Mouse (Mus musculus) left cerebral cortex, postnatal 14 days (tissue): ENCODE data around the gene Zscan10. TPM values are rescaled to one million over a fixed set of nuclear protein-coding genes. Genes with fewer than 3 reads are reported as not detected.

Experiments used
- DNase-seq, 2 experiments: peaks; one replicate each; pipeline ENCODE4 v3.0.0; 2021 to 2022; ENCODE audit warnings: low spot score in 2 of 2, mixed read lengths in 1 of 2
- intact Hi-C: fragments of 180-260 bp; cut with DNase I; formaldehyde crosslinking; loops from one replicate; pipeline ENCODE4 v1.15.1; 2025
- long read RNA-seq, 2 experiments: library from polyadenylated mRNA; stranded (forward); transcript quantifications; one replicate each; pipeline ENCODE4 v2.0.0; 2021
- total RNA-seq, 2 experiments: library from RNA; stranded (reverse); gene quantifications; 2 replicates each; pipeline ENCODE4 v1.2.3; 2021

Zscan10 gene
- total RNA-seq, result not detected
- long read RNA-seq, experiment 1, result 0 reads
- long read RNA-seq, experiment 2, result 0 reads

DNA sequence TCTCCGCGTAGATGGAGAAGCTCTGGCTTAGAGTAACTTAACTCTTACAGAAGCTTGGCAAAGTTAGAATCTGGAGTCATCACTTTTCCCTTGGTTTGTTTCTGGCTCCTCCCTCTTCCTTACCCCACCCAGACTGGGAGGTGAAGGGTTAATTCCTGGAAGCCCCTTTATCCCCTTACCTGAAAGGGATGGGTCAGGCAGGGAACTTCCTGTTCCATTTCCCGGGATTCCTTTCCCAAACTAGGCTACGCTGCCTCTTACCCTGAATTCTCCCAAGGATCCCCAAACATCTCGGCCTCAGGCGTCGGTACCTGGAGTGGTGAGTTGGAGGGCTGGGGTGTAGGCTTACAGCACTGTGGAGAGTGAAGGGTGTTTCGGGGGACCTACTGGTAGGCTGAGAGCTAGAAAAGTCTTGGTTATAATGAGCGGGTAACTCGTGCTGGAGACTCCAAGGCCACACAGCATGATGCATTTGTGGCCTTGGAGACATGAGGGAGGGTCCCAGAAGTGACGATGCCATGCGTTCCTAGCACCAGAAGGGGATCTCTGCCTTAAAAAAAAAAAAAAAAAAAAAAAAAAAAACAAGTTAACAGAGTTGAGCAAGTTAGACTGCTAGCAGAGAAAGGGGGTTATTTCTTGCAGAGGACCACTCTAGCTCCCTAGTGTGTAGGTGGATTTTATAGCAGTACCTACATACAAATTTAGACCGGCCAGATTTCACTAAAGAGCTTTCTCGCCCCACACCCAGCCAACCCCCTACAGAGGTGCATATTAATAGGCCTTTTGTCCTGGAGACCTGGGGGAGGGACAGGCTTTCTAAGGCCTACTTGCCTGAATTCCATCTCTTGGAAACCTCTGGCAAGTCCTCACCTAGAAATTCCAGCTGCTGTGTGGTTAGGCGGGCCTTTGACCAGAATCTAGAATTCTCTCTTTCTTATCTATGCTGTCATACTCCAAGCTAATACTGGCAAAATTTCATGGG is at the start of gene Zscan10:
Zscan10 (plus strand) TSS at position 216 of the 982 bp plus-strand sequence.
- intact Hi-C loops, result no loop called here
- no peak for DNase-seq

DNA sequence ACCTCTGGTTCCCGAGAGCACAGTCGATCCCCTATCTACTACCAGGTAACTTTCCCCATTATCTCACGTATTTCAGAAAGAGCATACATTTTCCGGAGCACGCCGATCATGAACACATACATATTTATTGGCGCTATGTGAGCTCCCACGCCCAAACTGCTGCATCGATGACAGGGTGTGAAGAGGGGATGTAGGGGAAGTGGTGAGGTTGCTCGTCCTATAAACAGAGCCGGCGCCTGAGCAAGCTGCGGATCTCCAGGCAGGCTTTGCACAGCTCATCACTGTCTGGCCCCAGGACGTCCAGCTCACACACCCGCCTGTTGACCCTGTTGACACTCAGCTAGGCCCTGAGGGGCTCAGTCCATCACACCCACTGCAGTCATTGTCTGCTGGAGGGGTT is 49.8 kb upstream of the Zscan10 start:
- intact Hi-C loops, result no loop called here

DNA sequence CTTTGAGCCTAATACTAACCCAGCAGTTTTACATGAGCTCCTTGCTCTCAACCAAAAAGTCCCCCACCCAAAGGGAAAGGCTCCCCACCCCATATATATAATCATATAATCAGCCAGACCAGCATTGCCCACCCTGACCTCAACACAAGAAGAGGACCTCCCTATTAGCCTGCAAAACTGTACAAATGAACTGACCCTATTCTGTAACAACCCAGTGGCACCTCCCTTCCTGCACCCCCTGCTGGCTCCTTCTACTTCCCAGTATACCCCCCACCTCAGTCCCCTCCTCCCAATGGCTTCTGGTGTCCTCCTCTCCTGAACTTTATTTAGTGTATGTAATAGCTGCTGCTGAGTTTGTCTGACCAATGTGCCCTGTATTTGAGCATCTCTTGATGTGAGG is 49.2 kb upstream of the Zscan10 start:
- no peak for DNase-seq
- intact Hi-C loops, result no loop called here

More for the DNA sequence above, 49.8 kb upstream of the Zscan10 start:
- DNase-seq, result no peak

DNA sequence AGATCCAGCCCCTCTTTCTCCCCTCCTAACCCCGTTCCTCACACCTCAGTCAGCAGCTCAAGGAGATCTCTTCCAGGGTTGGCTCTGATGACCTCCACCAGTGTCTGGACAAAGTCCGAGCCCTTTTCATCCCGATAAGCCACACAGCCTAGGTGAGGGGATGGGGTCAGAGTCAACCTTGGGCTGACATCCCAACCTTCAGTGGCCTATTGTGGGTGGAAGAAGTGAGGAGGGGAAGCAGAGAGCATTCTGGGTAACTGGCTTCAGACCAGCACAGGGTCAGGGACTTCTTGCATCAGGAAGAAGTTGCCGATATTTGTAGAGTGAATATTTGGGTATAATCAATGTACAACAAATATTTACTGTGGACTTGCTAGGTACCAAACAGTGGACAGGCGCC is 48.7 kb upstream of the Zscan10 start:
- intact Hi-C loops, result no loop called here
- DNase-seq, result no peak

DNA sequence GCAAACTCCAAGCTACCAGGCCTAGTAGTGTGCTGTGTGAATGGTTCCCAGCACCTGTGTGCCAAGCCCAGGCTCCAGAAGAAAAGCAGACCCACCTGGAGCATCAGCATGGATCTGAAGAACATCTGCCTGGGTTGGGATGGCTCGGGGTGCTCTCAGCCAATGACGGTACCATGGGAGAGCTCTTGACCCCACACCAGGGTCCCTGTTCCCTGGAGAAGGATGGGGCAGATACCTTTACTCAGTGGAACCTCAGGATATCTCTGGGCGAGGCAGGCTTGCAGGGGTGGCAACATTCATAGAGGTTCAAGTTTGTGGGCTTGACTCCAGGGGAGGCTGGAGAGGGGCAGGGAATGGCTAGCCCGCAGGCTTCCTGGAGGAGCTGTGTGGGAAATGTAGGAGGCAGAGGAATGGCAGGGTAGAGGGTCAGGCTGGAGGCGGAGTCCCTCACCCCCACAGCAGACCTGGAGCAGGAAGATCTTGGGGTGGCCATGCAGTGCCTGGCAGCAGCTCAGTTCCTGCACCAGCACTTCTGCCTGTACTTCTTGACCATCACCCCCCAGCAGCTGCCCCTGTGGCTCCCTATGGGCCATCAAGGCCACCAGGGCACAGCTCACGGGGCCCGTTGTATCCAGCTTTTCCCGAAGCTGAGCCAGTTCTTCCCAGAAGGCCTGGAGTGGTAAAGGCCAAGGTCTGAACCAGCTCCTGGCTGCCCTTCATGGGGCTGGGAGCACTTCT is 47.6 kb upstream of the Zscan10 start:
- DNase-seq, result no peak
- intact Hi-C loops, result no loop called here

DNA sequence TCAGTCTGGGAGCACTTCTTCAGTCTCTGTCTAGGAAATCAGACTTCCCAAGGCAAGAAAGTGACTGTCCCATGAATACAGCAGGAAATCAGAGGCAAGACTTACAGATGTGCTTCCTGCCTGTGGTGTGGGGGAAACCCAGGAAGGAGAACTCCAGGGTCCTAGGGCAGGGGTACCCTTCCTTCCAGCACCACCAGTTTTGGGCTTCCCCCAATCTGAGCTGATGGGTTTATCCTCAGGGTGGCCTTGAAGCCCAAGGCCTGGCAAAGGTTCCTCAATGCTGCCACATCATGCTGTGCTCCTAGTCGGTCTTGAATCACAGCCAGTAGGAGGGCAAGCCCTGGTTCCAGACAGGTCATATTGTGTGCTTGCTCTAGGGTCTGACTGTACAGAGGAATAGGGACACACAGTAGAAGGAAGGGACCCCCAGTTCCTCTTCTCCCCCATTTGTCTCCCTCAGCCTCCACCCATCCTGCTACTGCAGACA is 47.0 kb upstream of the Zscan10 start:
- intact Hi-C loops, result no loop called here
- DNase-seq, result no peak

DNA sequence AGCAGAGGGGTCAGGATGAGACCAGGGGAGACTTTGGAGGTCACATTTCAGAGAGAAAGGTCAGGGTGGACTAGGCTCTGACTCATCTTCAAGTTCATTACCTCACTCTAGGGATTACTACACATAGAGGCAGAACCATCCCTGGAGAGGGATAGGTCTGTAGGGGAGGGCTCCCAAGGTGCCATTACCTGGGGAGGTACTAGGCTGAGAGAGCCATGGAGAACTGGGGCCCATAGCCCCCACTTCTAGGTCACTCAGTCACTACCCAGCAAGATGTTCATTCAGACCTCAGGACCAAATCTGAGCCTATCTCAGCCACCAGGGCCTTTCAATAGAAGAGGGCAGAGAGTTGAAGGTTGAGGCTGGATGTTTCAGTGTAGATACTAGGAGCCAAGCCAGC is 46.3 kb upstream of the Zscan10 start:
- intact Hi-C loops, result no loop called here

DNA sequence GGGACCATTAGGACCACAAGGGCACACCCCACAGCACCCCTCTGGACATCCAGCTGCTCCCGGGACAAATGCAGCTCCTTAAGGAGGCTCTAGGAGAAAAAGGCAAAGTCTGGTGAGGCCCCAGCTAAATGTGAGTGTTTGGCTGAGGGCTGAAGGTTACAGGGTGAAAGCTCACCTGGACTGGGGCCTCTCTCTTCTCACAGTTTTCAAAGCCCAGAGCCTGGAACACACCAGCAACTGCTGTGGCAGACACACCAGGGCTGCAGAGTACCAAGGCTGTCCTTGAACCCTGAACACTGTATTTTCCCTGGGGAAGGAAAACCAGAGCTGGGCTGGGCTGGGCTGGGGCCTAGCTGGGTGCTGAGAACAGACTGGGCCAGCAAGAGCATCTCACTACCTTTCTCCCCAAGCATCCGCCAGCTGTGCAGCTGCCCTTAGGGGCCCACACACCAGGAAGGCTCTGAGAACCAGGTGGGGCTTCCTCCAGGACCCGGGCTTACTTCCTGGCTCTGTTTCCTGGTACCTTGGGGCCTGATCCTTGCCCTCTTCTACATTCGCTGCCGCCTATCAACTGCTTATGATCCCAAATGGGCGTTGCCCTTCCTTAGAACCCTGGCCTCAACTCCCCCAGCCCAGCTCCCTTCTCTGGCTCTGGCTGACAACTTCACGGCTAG is 45.3 kb upstream of the Zscan10 start:
- intact Hi-C loops, result no loop called here
- DNase-seq, result no peak

More for the DNA sequence above, 46.3 kb upstream of the Zscan10 start:
- no peak for DNase-seq

DNA sequence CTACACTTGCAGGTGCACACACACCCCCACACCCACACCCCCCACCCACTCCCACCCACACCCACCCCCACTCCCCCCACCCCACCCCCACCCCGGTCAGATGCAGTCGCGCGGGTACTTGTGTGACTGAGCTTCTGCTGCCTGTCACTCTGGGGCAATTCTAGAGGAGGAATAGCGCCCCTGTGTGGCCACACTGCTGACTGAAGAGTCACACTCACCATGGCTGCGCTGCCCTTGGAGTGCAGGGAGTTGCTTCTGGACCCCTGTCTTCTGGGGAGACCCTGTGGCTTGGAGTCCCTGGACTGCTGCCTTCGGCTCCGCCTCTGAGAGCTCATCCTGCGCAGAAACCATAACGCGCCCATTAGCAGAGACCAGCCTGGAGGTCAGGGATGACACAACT is 40.9 kb upstream of the Zscan10 start:
- DNase-seq, result peak; percentile 53 to 70
- intact Hi-C loops, result no loop called here

DNA sequence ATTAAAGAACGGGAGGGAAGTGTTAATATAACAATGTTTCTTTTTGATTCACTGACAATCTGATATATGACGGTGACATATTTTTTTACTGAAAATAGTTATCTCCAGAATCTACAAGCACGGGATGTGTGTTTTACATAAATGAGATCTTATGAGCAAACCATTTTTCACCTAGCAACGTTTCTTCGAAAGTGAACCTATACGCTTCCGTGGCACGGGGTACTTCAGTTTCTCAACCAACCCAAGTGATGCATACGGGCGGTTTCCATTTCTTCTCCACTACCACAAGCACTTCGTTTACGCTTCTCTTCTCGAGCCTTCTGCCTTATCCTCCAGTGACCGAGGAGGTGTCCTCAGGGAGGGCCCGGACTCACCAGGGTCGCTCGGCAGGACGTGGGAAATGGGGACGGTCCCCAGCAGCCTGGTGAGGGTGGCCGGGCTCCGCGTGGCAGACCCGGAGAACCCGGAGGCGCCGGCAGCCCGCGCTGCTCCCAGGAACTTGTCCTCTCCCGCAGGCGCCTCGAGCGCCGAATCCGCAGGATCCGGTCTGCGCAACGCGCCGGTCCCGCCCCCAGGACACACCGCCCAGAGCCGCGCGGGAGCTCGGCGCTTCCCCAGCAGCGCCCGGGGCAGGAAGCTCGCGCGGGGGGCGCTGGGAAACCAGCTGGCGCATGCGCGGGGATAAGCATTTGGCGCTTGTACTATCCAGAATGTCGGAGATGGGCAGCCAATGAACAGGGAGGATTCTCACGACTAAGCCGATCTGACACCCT is 36.9 kb upstream of the Zscan10 start, which contains the start of gene Zfp213:
Zfp213 (minus strand) TSS at position 644 of the 773 bp plus-strand sequence.
- DNase-seq, result peak; percentile 96
- intact Hi-C loops, result no loop called here

DNA sequence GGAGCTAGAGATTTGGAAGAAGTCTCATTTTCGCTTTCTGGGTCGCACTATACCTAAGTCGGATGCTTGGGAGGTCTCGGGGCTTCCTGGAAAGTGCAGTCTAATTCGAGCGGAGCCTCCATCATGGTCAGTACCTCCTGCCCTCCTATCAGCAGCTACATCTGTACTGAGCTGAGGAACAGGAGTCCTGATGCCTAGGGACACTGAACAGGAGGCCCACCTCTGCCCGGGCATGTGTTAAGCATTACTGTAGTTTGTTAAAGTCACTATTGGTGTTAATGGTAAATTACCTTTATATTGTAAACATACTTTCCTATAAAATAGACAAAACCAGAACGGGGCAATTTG is 36.3 kb upstream of the Zscan10 start:
- DNase-seq, result no peak
- intact Hi-C loops, result no loop called here

DNA sequence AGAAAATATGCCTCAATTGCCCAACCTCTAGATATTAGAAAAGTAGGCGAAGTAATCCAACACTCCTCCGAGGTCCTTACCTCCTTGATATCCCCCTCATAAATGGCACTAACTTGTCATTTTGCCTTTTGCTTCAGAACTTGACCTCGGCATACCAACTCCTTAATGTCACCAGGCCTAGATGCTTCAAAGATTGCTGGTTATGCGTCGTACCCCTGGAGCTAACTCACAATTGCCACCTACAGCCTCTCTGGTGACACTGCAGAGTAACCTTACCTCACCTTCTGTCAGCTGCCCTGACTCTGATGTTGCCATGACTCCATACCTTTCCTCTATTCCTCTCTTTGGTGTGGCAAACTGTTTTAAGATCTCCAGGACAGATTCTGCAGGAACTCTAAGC is 33.9 kb upstream of the Zscan10 start:
- intact Hi-C loops, result no loop called here
- peak in 1 of 2 experiments; percentile 39 for DNase-seq

DNA sequence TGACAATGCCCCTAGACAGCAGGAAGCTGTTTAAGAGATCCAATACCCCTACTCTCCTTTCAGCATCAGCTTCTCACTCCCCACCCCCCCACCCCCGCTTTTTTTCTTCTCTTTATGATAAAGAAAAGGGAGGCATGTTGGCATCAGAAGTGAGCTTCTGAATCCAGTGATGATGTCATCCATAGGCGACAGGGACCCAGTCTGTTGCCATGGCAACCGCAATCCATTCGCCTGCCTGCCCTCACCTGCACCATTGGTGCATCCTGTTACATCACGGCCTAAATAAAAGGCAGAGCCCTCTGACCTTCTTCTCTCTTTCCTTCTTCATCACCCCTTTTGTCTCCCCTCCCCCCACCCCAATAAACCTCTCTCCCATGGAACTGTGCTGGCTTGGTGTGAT is 32.3 kb upstream of the Zscan10 start:
- intact Hi-C loops, result no loop called here
- DNase-seq, result peak in 1 of 2 experiments; percentile 64

DNA sequence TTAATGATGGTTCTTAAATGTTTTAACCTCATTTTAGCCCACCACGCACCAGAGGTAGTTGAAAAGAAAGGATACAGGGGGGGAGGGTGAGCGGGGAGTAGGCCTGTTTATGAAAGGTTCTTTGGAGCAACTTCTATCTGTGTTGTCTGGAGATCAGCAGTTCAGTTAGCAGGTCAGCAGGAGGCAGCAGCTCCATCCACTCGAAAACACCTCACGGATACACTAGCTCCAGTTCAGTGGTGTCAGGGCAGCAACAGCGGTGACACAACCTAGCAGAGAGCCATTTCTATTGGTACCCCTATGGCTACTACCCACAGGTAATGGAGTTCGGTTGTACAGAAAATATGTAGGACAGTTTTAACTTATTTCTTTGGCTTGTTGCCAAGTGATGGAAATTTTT is 30.6 kb upstream of the Zscan10 start:
- DNase-seq, result peak in 1 of 2 experiments; percentile 46
- intact Hi-C loops, result loop anchor here (1.0 to 5.0 kb wide), 2 partner anchors 42 to 60 kb away; no protein-coding TSS in a partner anchor

DNA sequence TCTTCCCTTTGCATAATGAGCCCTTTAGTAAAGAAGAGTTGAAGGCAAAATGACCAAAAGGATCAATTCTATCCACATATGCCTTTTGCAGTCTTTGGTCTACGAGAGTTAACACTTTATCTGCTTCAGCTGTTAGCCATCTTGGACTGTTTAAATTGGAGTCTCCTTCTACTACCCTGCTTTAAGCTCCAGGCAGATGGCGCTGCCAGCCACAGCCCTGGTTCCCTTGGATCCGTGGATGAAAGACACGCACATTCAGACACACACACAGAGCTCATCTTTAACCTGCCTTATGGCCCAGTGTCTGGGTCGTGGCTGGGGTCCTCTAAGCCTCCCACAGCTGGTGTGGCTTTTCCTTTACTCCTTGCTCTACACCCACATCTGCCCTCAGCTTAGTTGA is 29.6 kb upstream of the Zscan10 start:
- DNase-seq, result peak; percentile 54 to 60
- intact Hi-C loops, result loop anchor here (5.0 kb wide), 1 partner anchor 41 kb away; no protein-coding TSS in a partner anchor

DNA sequence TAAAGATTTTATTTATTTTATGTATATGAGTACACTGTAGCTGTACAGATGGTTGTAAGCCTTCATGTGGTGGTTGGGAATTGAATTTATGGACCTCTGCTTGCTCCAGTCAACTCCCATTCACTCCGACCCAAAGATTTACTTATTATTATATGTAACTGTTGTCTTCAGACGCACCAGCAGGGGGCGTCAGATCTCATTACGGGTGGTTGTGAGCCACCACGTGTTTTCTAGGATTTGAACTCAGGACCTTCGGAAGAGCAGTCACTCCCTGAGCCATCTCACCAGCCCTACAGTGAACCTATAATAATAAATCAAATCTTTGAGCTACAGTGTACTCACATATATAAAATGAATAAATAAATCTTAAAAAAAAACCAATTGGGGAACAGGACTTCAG is 28.6 kb upstream of the Zscan10 start:
- DNase-seq, result no peak
- intact Hi-C loops, result loop anchor here (5.0 kb wide), 1 partner anchor 40 kb away; no protein-coding TSS in a partner anchor

DNA sequence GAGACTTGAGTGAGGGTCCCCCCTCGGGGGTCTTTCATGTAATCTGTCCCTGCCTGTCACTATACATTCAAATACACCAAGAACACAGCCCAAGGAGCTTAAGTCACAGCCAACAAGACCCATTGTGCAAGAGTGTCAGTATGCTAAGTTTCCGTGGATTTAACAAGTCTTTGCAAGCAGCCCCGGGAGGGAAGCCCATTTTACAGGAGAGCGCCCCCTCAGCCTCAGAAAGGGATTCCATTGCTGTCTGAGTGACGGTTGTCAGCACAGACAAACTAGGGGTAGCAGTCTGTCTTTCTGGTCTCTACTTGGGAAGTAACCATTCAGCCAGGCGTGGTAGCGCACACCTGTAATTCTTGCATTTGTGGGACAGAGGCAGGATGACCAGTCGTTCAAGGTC is 26.5 kb upstream of the Zscan10 start:
- intact Hi-C loops, result loop anchor here (5.0 kb wide), 1 partner anchor 38 kb away; no protein-coding TSS in a partner anchor
- no peak for DNase-seq

DNA sequence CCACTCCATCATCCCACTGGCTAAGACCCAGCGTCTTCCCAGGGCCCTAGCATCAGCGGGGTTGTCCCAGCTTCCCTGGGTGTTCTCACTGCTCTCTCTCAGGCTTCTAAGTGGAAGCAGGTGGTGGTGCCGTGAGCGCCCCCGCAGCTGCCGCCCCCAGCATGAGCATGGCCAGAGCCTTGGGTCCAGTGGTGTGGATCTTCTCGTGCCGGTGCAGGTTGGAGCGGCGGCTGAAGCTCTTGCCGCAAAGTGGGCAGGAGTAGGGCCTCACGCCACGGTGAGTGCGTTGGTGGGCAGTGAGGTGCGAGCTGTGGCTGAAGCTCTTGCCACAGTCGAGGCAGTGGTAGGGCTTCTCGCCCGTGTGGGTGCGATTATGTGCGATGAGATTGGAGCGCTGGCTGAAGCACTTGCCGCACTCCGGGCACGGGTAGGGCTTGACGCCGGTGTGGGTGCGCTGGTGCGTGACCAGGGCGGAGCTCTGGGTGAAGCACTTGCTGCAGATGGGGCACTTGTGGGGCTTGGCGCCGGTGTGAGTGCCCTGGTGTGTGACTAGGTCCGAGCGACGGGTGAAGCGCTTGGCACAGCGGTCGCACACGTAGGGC is 24.6 kb upstream of the Zscan10 start:
- DNase-seq, result no peak

More for the DNA sequence above, 24.6 kb upstream of the Zscan10 start:
- intact Hi-C loops, result no loop called here
